Mouse (Mus musculus): Measurements from ENCODE around the gene Lhx4.

GRCm38 (mm10) chr1:155704182-155704581 lies 47.3 kb downstream of the Lhx4 start:
- TF ChIP-seq POLR2A (IDR thresholded peaks at IDR 0.05; ENCODE audit: low read depth, low read length) (no peak), CTCF (IDR thresholded peaks at IDR 0.05; ENCODE audit: extremely low read depth, insufficient read length, insufficient replicate concordance, low read depth, low read length) (no peak)
